9 mouse cellular contexts compared by ENCODE assay signal in genomic region chr2:6594160-6594559, GRCm38 (mm10).
DNase-seq lines count a peak whose midpoint lies in the region; ATAC-seq lines count a peak whose summit lies in the region.
"Had no signal": no experiment of that assay in that cellular context is flagged by ENCODE, and none has a peak within 500 bp of the region (broad histone marks: within the 10 kb centered on the region; RNA-seq: fewer than 3 reads in every experiment).

No protein-coding gene starts in this region.

- no peaks in the 10 kb centered on the region for H3K4me1 ChIP-seq in hindbrain, embryonic 11.5 days (replicated peaks; ENCODE audit: control insufficient read depth, insufficient read depth, low read length)
- peaks cover 6% of the 10 kb centered on the region; the same call in 1 of the 2 replicates for H3K4me1 ChIP-seq in midbrain, embryonic 16.5 days (ENCODE audit: control insufficient read depth, insufficient read depth, low read length)

- intact Hi-C loops in heart, postnatal 10 days (cut with DNase I), result no loop called here

- H3K9ac ChIP-seq in hindbrain, embryonic 11.5 days (ENCODE audit: low read depth, low read length), result no peak overlapping the region
- H3K9ac ChIP-seq in midbrain, embryonic 16.5 days (ENCODE audit: low read depth, low read length), result no peak overlapping the region

- WGBS in hindbrain, embryonic 11.5 days, result 52% methylated on average over 3 of the region's 3 CpGs
- WGBS in midbrain, embryonic 16.5 days, result 37% methylated on average over 3 of the region's 3 CpGs

- no peak for DNase-seq in frontal cortex, postnatal 14 days (ENCODE audit: low spot score in 2 of 2)
- peak; percentile 32 for DNase-seq in cerebellum, adult 9-10 months
- DNase-seq in hindbrain, embryonic 11.5 days (ENCODE audit: low spot score), result no peak
- DNase-seq in heart, postnatal 10 days, result no peak
- DNase-seq in MN1 (ENCODE audit: low spot score), result no peak
- no peak for DNase-seq in testis, postnatal 14 days (ENCODE audit: low spot score)
- DNase-seq: gastrocnemius, postnatal 25 days had no signal

- ATAC-seq in frontal cortex, adult (ENCODE audit: low TSS enrichment), result peak; percentile 48
- ATAC-seq in hindbrain, embryonic 11.5 days (ENCODE audit: low FRiP score), result peak; percentile 64
- no peak for ATAC-seq in midbrain, embryonic 16.5 days

- H3K4me3 ChIP-seq in hindbrain, embryonic 11.5 days (ENCODE audit: low read depth, low read length), result no peak overlapping the region
- no peak overlapping the region for H3K4me3 ChIP-seq in midbrain, embryonic 16.5 days (ENCODE audit: low read depth, low read length)

- no peaks in the 10 kb centered on the region for H3K36me3 ChIP-seq in hindbrain, embryonic 11.5 days (ENCODE audit: control insufficient read depth, insufficient read depth, low read length)
- peaks cover 2% of the 10 kb centered on the region; the same call in 1 of the 2 replicates for H3K36me3 ChIP-seq in midbrain, embryonic 16.5 days (ENCODE audit: control insufficient read depth, insufficient read depth, low read length)

- no peaks in the 10 kb centered on the region for H3K9me3 ChIP-seq in hindbrain, embryonic 11.5 days (ENCODE audit: control insufficient read depth, low read length)
- no peaks in the 10 kb centered on the region for H3K9me3 ChIP-seq in midbrain, embryonic 16.5 days (replicated peaks; ENCODE audit: control insufficient read depth, low read length, poor library complexity, severe bottlenecking)

- no peak overlapping the region for H3K4me2 ChIP-seq in hindbrain, embryonic 11.5 days (replicated peaks; ENCODE audit: low read depth, low read length)
- no peak overlapping the region for H3K4me2 ChIP-seq in midbrain, embryonic 16.5 days (ENCODE audit: low read length)

- peak overlapping the region; percentile 32; the same call in 1 of the 2 replicates for H3K27ac ChIP-seq in hindbrain, embryonic 11.5 days (ENCODE audit: low read depth, low read length)
- peak overlapping the region; percentile 5; the same call in 1 of the 2 replicates for H3K27ac ChIP-seq in midbrain, embryonic 16.5 days (ENCODE audit: low read length)

- no peaks in the 10 kb centered on the region for H3K27me3 ChIP-seq in hindbrain, embryonic 11.5 days (ENCODE audit: control insufficient read depth, insufficient read depth, low read length)
- no peaks in the 10 kb centered on the region for H3K27me3 ChIP-seq in midbrain, embryonic 16.5 days (ENCODE audit: control insufficient read depth, insufficient read depth, low read depth, low read length)
